Mouse (Mus musculus) ES-E14 (cell line): ENCODE data around the gene Rdh8. TPM values are rescaled to one million over a fixed set of nuclear protein-coding genes. Genes with fewer than 3 reads are reported as not detected.
A peak's percentile ranks its signal among the peaks of the same experiment; 100 is the strongest.

Experiments used
- DNase-seq: peaks from one replicate; pipeline ENCODE4 v3.0.0-alpha.2; 2013; ENCODE audit warnings: low read depth, low spot score
- H3K27ac ChIP-seq: 2 replicates; pipeline ENCODE4 v1.5.1; 2012; ENCODE audit warnings: low read depth, mild to moderate bottlenecking, low read length, moderate library complexity, mixed read lengths; ENCODE audit not compliant: poor library complexity, insufficient read depth, severe bottlenecking
- H3K36me3 ChIP-seq: 2 replicates; pipeline ENCODE4 v1.6.1; 2012; ENCODE audit warnings: mild to moderate bottlenecking, low read length, moderate library complexity, mixed read lengths; ENCODE audit not compliant: control insufficient read depth, poor library complexity, insufficient read depth, severe bottlenecking
- H3K4me1 ChIP-seq, 2 experiments: fragments of 150-350 bp in 1 of 2; sonication (generic) in 1 of 2; 2 replicates each; pipeline ENCODE4 v1.6.1; 2012; ENCODE audit warnings: low read length in 2 of 2, mild to moderate bottlenecking in 1 of 2, mixed read lengths in 1 of 2; ENCODE audit not compliant: control insufficient read depth in 2 of 2, insufficient read depth in 2 of 2, poor library complexity in 1 of 2
- H3K4me3 ChIP-seq, 2 experiments: fragments of 150-350 bp in 1 of 2; sonication (generic) in 1 of 2; 2 replicates each; pipeline ENCODE4 v1.5.1; 2012; ENCODE audit warnings: low read length in 2 of 2, low read depth in 1 of 2, mild to moderate bottlenecking in 1 of 2, mixed read lengths in 1 of 2; ENCODE audit not compliant: insufficient read depth in 1 of 2, poor library complexity in 1 of 2, severe bottlenecking in 1 of 2
- H3K9ac ChIP-seq: 2 replicates; pipeline ENCODE4 v1.6.1; 2012; ENCODE audit warnings: low read depth, mild to moderate bottlenecking, low read length, mixed read lengths; ENCODE audit not compliant: poor library complexity, insufficient read depth, severe bottlenecking
- H3K9me3 ChIP-seq: fragments of 150-350 bp; sonication (generic); 2 replicates; pipeline ENCODE4 v1.6.1; 2012; ENCODE audit warnings: low read depth, mild to moderate bottlenecking, low read length; ENCODE audit not compliant: control insufficient read depth, insufficient read depth
- CHD2 ChIP-seq: IDR thresholded peaks from 2 replicates; pipeline ENCODE4 v1.6.1; 2014; ENCODE audit warnings: mild to moderate bottlenecking, low read depth, low read length, inconsistent platforms
- HCFC1 ChIP-seq: IDR thresholded peaks from 2 replicates; pipeline ENCODE4 v1.6.1; 2012; ENCODE audit warnings: low read length, inconsistent platforms, borderline replicate concordance; ENCODE audit not compliant: insufficient read depth
- MAFK ChIP-seq: IDR thresholded peaks from 2 replicates; pipeline ENCODE4 v1.6.1; 2014; ENCODE audit warnings: mild to moderate bottlenecking, low read depth, low read length, inconsistent platforms; ENCODE audit not compliant: insufficient read depth
- ZC3H11A ChIP-seq: IDR thresholded peaks from 2 replicates; pipeline ENCODE4 v1.6.1; 2012; ENCODE audit warnings: low read depth, mild to moderate bottlenecking, inconsistent platforms, low read length, borderline replicate concordance
- ZNF384 ChIP-seq: IDR thresholded peaks from 2 replicates; pipeline ENCODE4 v1.6.1; 2012; ENCODE audit warnings: low read depth, low read length, inconsistent platforms
- in situ Hi-C, 2 experiments: fragments of 600-800 bp; cut with MboI; formaldehyde crosslinking; loops; one replicate each; pipeline ENCODE4 v1.15.1; 2025; ENCODE audit warnings: low sequenced_read_pairs in 2 of 2, inconsistent platforms in 1 of 2; ENCODE audit not compliant: unreplicated experiment in 2 of 2
- total RNA-seq: library from RNA; depleted of rRNA; stranded (reverse); fragments of 300-350 nt; gene quantifications from 2 replicates; pipeline ENCODE4 v1.2.3, GENCODE M21; 2012

Gene Rdh8
- total RNA-seq, 1 experiment: not detected

GRCm38 (mm10) chr9:20850179-20850578, 31.9 kb downstream of the Rdh8 start:
- no peak overlapping the region for H3K4me3 ChIP-seq
- TF ChIP-seq HCFC1: no peak
- no peak for TF ChIP-seq CHD2
- TF ChIP-seq MAFK: no peak
- no peak for TF ChIP-seq ZC3H11A
- no peak for TF ChIP-seq ZNF384
- H3K9me3 ChIP-seq: no peaks in the 10 kb centered on the region

GRCm38 (mm10) chr9:20857131-20857530, 38.8 kb downstream of the Rdh8 start:
- H3K4me1 ChIP-seq: no peaks in the 10 kb centered on the region; a peak in 1 of 4 replicates
- no peaks in the 10 kb centered on the region for H3K9me3 ChIP-seq
- peak; percentile 84 for DNase-seq
- no peak overlapping the region for H3K9ac ChIP-seq
- H3K27ac ChIP-seq: no peak overlapping the region
- in situ Hi-C loops: no loop called here
- H3K36me3 ChIP-seq: no peaks in the 10 kb centered on the region
- H3K4me3 ChIP-seq: no peak overlapping the region
- TF ChIP-seq HCFC1: 0 out of 2 replicates have a peak, but pooled peaks have one; percentile 15
- TF ChIP-seq MAFK: no peak

More at GRCm38 (mm10) chr9:20850179-20850578, 31.9 kb downstream of the Rdh8 start:
- no peak for DNase-seq
- Histone ChIP-seq H3K27ac (no peak overlapping the region), H3K36me3 (no peaks in the 10 kb centered on the region), H3K9ac (no peak overlapping the region), H3K4me1 (no peaks in the 10 kb centered on the region)
- in situ Hi-C loops: no loop called here

GRCm38 (mm10) chr9:20859926-20860325, 41.6 kb downstream of the Rdh8 start:
- in situ Hi-C loops: no loop called here
- H3K4me1 ChIP-seq: no peaks in the 10 kb centered on the region; a peak in 1 of 4 replicates
- DNase-seq: no peak
- no peak for TF ChIP-seq ZNF384
- no peak for TF ChIP-seq ZC3H11A
- no peak for TF ChIP-seq CHD2
- no peak for TF ChIP-seq HCFC1
- no peak for TF ChIP-seq MAFK
- no peaks in the 10 kb centered on the region for H3K36me3 ChIP-seq
- H3K27ac ChIP-seq: no peak overlapping the region
- H3K4me3 ChIP-seq: no peak overlapping the region
- H3K9ac ChIP-seq: no peak overlapping the region
- H3K9me3 ChIP-seq: no peaks in the 10 kb centered on the region

GRCm38 (mm10) chr9:20861821-20862220, 43.5 kb downstream of the Rdh8 start:
- in situ Hi-C loops: no loop called here
- TF ChIP-seq ZC3H11A (peak; percentile 21; the same call in 1 of the 2 replicates), MAFK (no peak)
- Histone ChIP-seq H3K4me1 (no peaks in the 10 kb centered on the region; a peak in 1 of 4 replicates), H3K9ac (no peak overlapping the region), H3K9me3 (no peaks in the 10 kb centered on the region), H3K36me3 (no peaks in the 10 kb centered on the region), H3K4me3 (no peak overlapping the region), H3K27ac (no peak overlapping the region)
- DNase-seq: peak; percentile 59

- Histone ChIP-seq H3K36me3 (no peaks in the 10 kb centered on the region), H3K4me3 (no peak overlapping the region), H3K4me1 (no peaks in the 10 kb centered on the region), H3K9ac (no peak overlapping the region), H3K9me3 (no peaks in the 10 kb centered on the region), H3K27ac (no peak overlapping the region)
- in situ Hi-C loops: no loop called here
- TF ChIP-seq ZNF384: no peak
- TF ChIP-seq ZC3H11A: no peak
- no peak for TF ChIP-seq MAFK
- no peak for TF ChIP-seq HCFC1
- no peak for TF ChIP-seq CHD2
- no peak for DNase-seq
These were observed 43.9 kb downstream of the Rdh8 start for GRCm38 (mm10) chr9:20862225-20862624.
